Mouse (Mus musculus) hindbrain, embryonic 10.5 days (tissue): ENCODE results near the gene Gng2. TPM values are rescaled to one million over a fixed set of nuclear protein-coding genes. Genes with fewer than 3 reads are reported as not detected.
A peak's percentile ranks its signal among the peaks of the same experiment; 100 is the strongest.

ENCODE experiments used
- DNase-seq: peaks from one replicate; pipeline ENCODE4 v3.0.0-alpha.2; 2017; ENCODE audit warnings: low spot score
- H3K27ac ChIP-seq: fragments of 300-500 bp; sonication (generic); 2 replicates; pipeline ENCODE4 v1.5.1; 2016; ENCODE audit warnings: mild to moderate bottlenecking, moderate library complexity
- H3K27me3 ChIP-seq: fragments of 300-500 bp; sonication (generic); 2 replicates; pipeline ENCODE4 v1.6.1; 2016; ENCODE audit warnings: mild to moderate bottlenecking; ENCODE audit not compliant: poor library complexity, insufficient read depth, severe bottlenecking
- H3K36me3 ChIP-seq: fragments of 300-500 bp; sonication (generic); 2 replicates; pipeline ENCODE4 v1.6.1; 2016; ENCODE audit warnings: mild to moderate bottlenecking, moderate library complexity
- H3K4me1 ChIP-seq: fragments of 300-500 bp; sonication (generic); replicated peaks from 2 replicates; pipeline ENCODE4 v1.6.1; 2016; ENCODE audit warnings: mild to moderate bottlenecking
- H3K4me3 ChIP-seq: fragments of 300-500 bp; sonication (generic); 2 replicates; pipeline ENCODE4 v1.5.1; 2016; ENCODE audit warnings: mild to moderate bottlenecking, moderate library complexity
- H3K9me3 ChIP-seq: fragments of 300-500 bp; sonication (generic); 2 replicates; pipeline ENCODE4 v1.6.1; 2016; ENCODE audit warnings: mild to moderate bottlenecking, moderate library complexity
- WGBS: fragments of 180-500 bp; shearing (Covaris S2); methylation state at CpG from one replicate; pipeline ENCODE4 v1.1.7; 2016; 5-methylcytosine and 5-hydroxymethylcytosine counted together
- polyA plus RNA-seq: library from polyadenylated mRNA; unstranded; fragments of >200 nt; fragmentation: Nextera tagmentation; extraction: Ambion mirVana; gene quantifications from 2 replicates; pipeline ENCODE4 v1.2.1, GENCODE M21; 2016

Gene Gng2
- polyA plus RNA-seq, 1 experiment from 2014 or later: 141 TPM

GRCm38 (mm10) chr14:19860281-19860680 lies 117.1 kb downstream of the Gng2 start:
- H3K27ac ChIP-seq: no peak overlapping the region
- H3K36me3 ChIP-seq: no peaks in the 10 kb centered on the region
- no peaks in the 10 kb centered on the region for H3K4me1 ChIP-seq
- WGBS: 92% methylated on average over 4 of the region's 4 CpGs
- DNase-seq: no peak
- H3K4me3 ChIP-seq: no peak overlapping the region
- H3K27me3 ChIP-seq: no peaks in the 10 kb centered on the region
- H3K9me3 ChIP-seq: 0 out of 2 replicates have a peak, but pooled peaks cover 2% of the 10 kb centered on the region

- H3K36me3 ChIP-seq: no peaks in the 10 kb centered on the region
- no peak overlapping the region for H3K4me3 ChIP-seq
- 58% methylated on average over 8 of the region's 8 CpGs for WGBS
- H3K9me3 ChIP-seq: 0 out of 2 replicates have a peak, but pooled peaks cover 2% of the 10 kb centered on the region
- DNase-seq: no peak
- no peaks in the 10 kb centered on the region for H3K4me1 ChIP-seq
- no peaks in the 10 kb centered on the region for H3K27me3 ChIP-seq
- no peak overlapping the region for H3K27ac ChIP-seq
These were observed 118.3 kb downstream of the Gng2 start for GRCm38 (mm10) chr14:19858808-19859776.

GRCm38 (mm10) chr14:19858279-19858678 lies 119.1 kb downstream of the Gng2 start:
- 0 out of 2 replicates have a peak, but pooled peaks cover 2% of the 10 kb centered on the region for H3K9me3 ChIP-seq
- no peaks in the 10 kb centered on the region for H3K27me3 ChIP-seq
- no peak overlapping the region for H3K4me3 ChIP-seq
- no peak for DNase-seq
- peaks cover 4% of the 10 kb centered on the region; the same call in 1 of the 2 replicates for H3K4me1 ChIP-seq
- no peaks in the 10 kb centered on the region for H3K36me3 ChIP-seq
- 75% methylated on average over 2 of the region's 2 CpGs for WGBS
- no peak overlapping the region for H3K27ac ChIP-seq

- Histone ChIP-seq H3K27me3 (no peaks in the 10 kb centered on the region), H3K4me3 (no peak overlapping the region), H3K4me1 (peaks cover 4% of the 10 kb centered on the region; the same call in 1 of the 2 replicates), H3K27ac (no peak overlapping the region), H3K36me3 (no peaks in the 10 kb centered on the region), H3K9me3 (0 out of 2 replicates have a peak, but pooled peaks cover 2% of the 10 kb centered on the region)
- DNase-seq: no peak
- WGBS: 45% methylated on average over 3 of the region's 3 CpGs
These were observed 124.0 kb downstream of the Gng2 start for GRCm38 (mm10) chr14:19853471-19853870.

- Histone ChIP-seq H3K27ac (peak overlapping the region; percentile 73), H3K4me3 (peak overlapping the region; percentile 34)
These were observed 137.7 kb downstream of the Gng2 start for GRCm38 (mm10) chr14:19839600-19840332.

GRCm38 (mm10) chr14:19836289-19836688 lies 141.1 kb downstream of the Gng2 start:
- Histone ChIP-seq H3K27ac (no peak overlapping the region), H3K4me3 (no peak overlapping the region), H3K36me3 (no peaks in the 10 kb centered on the region), H3K27me3 (peaks cover 4% of the 10 kb centered on the region; the same call in 1 of the 2 replicates), H3K4me1 (peaks cover 5% of the 10 kb centered on the region; the same call in 1 of the 2 replicates), H3K9me3 (no peaks in the 10 kb centered on the region)
- DNase-seq: no peak
- 95% methylated on average over 3 of the region's 3 CpGs for WGBS

More at GRCm38 (mm10) chr14:19839600-19840332, 137.7 kb downstream of the Gng2 start:
- Histone ChIP-seq H3K9me3 (no peaks in the 10 kb centered on the region), H3K4me1 (peaks cover 5% of the 10 kb centered on the region; the same call in 1 of the 2 replicates), H3K27me3 (peaks cover 4% of the 10 kb centered on the region; the same call in 1 of the 2 replicates), H3K36me3 (no peaks in the 10 kb centered on the region)
- peak; percentile 72 for DNase-seq
- 29% methylated on average over 15 of the region's 15 CpGs for WGBS

- peaks cover 25% of the 10 kb centered on the region for H3K4me1 ChIP-seq
- peaks cover 17% of the 10 kb centered on the region for H3K36me3 ChIP-seq
- WGBS: 61% methylated on average over 11 of the region's 11 CpGs
- DNase-seq: peak; percentile 26
- H3K9me3 ChIP-seq: peaks cover 5% of the 10 kb centered on the region; the same call in 1 of the 2 replicates
- no peak overlapping the region for H3K4me3 ChIP-seq
- 0 out of 2 replicates have a peak, but pooled peaks cover 4% of the 10 kb centered on the region for H3K27me3 ChIP-seq
- H3K27ac ChIP-seq: peak overlapping the region; percentile 92
These were observed 151.9 kb downstream of the Gng2 start for GRCm38 (mm10) chr14:19825481-19825880.

GRCm38 (mm10) chr14:19823321-19824142 lies 153.9 kb downstream of the Gng2 start, which contains the start of gene Rtraf:
TSS of gene Rtraf (minus strand) at chr14:19823824.
- Histone ChIP-seq H3K27ac (peak within 1 kb of the TSS; percentile 92), H3K4me3 (peak within 1 kb of the TSS; percentile 81), H3K36me3 (peaks cover 35% of the 10 kb centered on the region), H3K4me1 (peaks cover 25% of the 10 kb centered on the region), H3K9me3 (peaks cover 5% of the 10 kb centered on the region; the same call in 1 of the 2 replicates), H3K27me3 (0 out of 2 replicates have a peak, but pooled peaks cover 4% of the 10 kb centered on the region)
- under 1% methylated on average over 80 of the region's 80 CpGs for WGBS
- peak; percentile 91 for DNase-seq

Other genes with a start within 250 kb of the Gng2 start
- gene Nid2, start 226.4 kb downstream of the Gng2 start, polyA plus RNA-seq: 52.3 and 53.2 TPM in 2 replicates
- 223 and 241 TPM in 2 replicates for gene Rtraf, start 153.8 kb downstream of the Gng2 start, polyA plus RNA-seq
- gene Saysd1, start 160.9 kb upstream of the Gng2 start, polyA plus RNA-seq: 12.2 and 13.1 TPM in 2 replicates
- gene Kcnk5, start 204.2 kb upstream of the Gng2 start, polyA plus RNA-seq: 12.4 and 13.5 TPM in 2 replicates